Mouse (Mus musculus) liver, embryonic 14.5 days (tissue): Measurements from ENCODE around the gene Prss23. TPM values are rescaled to one million over a fixed set of nuclear protein-coding genes. Genes with fewer than 3 reads are reported as not detected.

ENCODE experiments used
- ATAC-seq: fragments of 200-750 bp; cut with Nextera tagmentation; 2 replicates; pipeline ENCODE4 v1.8.0; 2017; ENCODE audit warnings: moderate number of reproducible peaks, mild to moderate bottlenecking, moderate library complexity; ENCODE audit not compliant: insufficient read depth
- DNase-seq, 3 experiments: peaks; one replicate each; pipeline ENCODE4 v3.0.0-alpha.2; 2012 to 2013; ENCODE audit warnings: low read depth in 3 of 3, low spot score in 3 of 3
- H3K27ac ChIP-seq: fragments of 300-500 bp; sonication (generic); 2 replicates; pipeline ENCODE4 v1.5.1; 2014; ENCODE audit warnings: moderate library complexity, mild to moderate bottlenecking, control low read depth, inconsistent platforms
- H3K27me3 ChIP-seq: fragments of 300-500 bp; sonication (generic); 2 replicates; pipeline ENCODE4 v1.6.1; 2014; ENCODE audit warnings: mild to moderate bottlenecking, low read length, moderate library complexity; ENCODE audit not compliant: control insufficient read depth, insufficient read depth
- H3K36me3 ChIP-seq: fragments of 300-500 bp; sonication (generic); replicated peaks from 2 replicates; pipeline ENCODE4 v1.6.1; 2014; ENCODE audit warnings: low read depth; ENCODE audit not compliant: control insufficient read depth, insufficient read depth
- H3K4me1 ChIP-seq, 2 experiments: fragments of 200-500 bp in 1 of 2; fragments of 300-500 bp in 1 of 2; sonication (generic) in 1 of 2; replicated peaks; 2 replicates each; pipeline ENCODE4 v1.6.1; 2012 to 2014; ENCODE audit warnings: antibody characterized with exemption in 1 of 2, inconsistent platforms in 1 of 2, low read length in 1 of 2; ENCODE audit not compliant: control insufficient read depth in 2 of 2, insufficient read depth in 2 of 2
- H3K4me2 ChIP-seq: fragments of 300-500 bp; sonication (generic); 2 replicates; pipeline ENCODE4 v1.6.1; 2014; ENCODE audit warnings: low read depth, mild to moderate bottlenecking, control low read depth, moderate library complexity
- H3K4me3 ChIP-seq, 2 experiments: fragments of 200-500 bp in 1 of 2; fragments of 300-500 bp in 1 of 2; sonication (generic) in 1 of 2; 2 replicates each; pipeline ENCODE4 v1.5.1; 2012 to 2014; ENCODE audit warnings: low read depth in 2 of 2, low read length in 2 of 2, mild to moderate bottlenecking in 2 of 2, control low read depth in 1 of 2, inconsistent platforms in 1 of 2, moderate library complexity in 1 of 2; ENCODE audit not compliant: insufficient read depth in 1 of 2
- H3K9ac ChIP-seq: fragments of 300-500 bp; sonication (generic); replicated peaks from 2 replicates; pipeline ENCODE4 v1.6.1; 2014; ENCODE audit warnings: mild to moderate bottlenecking, control low read depth, moderate library complexity
- H3K9me3 ChIP-seq: fragments of 300-500 bp; sonication (generic); 2 replicates; pipeline ENCODE4 v1.6.1; 2016; ENCODE audit warnings: low read length, mixed read lengths; ENCODE audit not compliant: control insufficient read depth
- CTCF ChIP-seq: IDR thresholded peaks from 2 replicates; pipeline ENCODE4 v1.5.1; 2016; ENCODE audit warnings: antibody characterized with exemption, low read depth, control low read depth
- EP300 ChIP-seq: IDR thresholded peaks from 2 replicates; pipeline ENCODE4 v1.6.1; 2016; ENCODE audit warnings: antibody characterized with exemption, low read depth
- WGBS: fragments of 180-500 bp; shearing (Covaris S2); extraction: QIAGEN DNeasy Blood & Tissue Kit; methylation state at CpG from one replicate; pipeline ENCODE4 v1.1.7; 2014; ENCODE audit not compliant: insufficient replicate concordance; 5-methylcytosine and 5-hydroxymethylcytosine counted together
- polyA plus RNA-seq, 2 experiments: library from polyadenylated mRNA; depleted of rRNA in 1 of 2; stranded (reverse) in 1 of 2; unstranded in 1 of 2; fragments of >200 nt; fragmentation: Nextera tagmentation in 1 of 2; extraction: Ambion mirVana in 1 of 2; gene quantifications; 2 replicates each; pipeline versions ENCODE4 v1.2.1 to v1.2.3; 2012 to 2014

The Prss23 gene
- polyA plus RNA-seq, 2 experiments: 2.4 to 4.2 TPM

GRCm38 (mm10) chr7:89483769-89484568, 43.0 kb downstream of the Prss23 start:
- H3K4me2 ChIP-seq: no peak overlapping the region
- H3K9me3 ChIP-seq: no peaks in the 10 kb centered on the region
- no peak overlapping the region for H3K9ac ChIP-seq
- H3K27ac ChIP-seq: no peak overlapping the region
- no peaks in the 10 kb centered on the region for H3K4me1 ChIP-seq
- ATAC-seq (no peak), DNase-seq (no peak)
- H3K27me3 ChIP-seq: no peaks in the 10 kb centered on the region
- H3K36me3 ChIP-seq: no peaks in the 10 kb centered on the region
- WGBS: 50% methylated on average over 7 of the region's 7 CpGs
- TF ChIP-seq CTCF (no peak), EP300 (no peak)
- H3K4me3 ChIP-seq: no peak overlapping the region

- no peak overlapping the region for H3K4me2 ChIP-seq
- H3K9me3 ChIP-seq: no peaks in the 10 kb centered on the region
- ATAC-seq: no peak
- H3K27me3 ChIP-seq: no peaks in the 10 kb centered on the region
- DNase-seq: no peak
- no peak overlapping the region for H3K27ac ChIP-seq
- H3K4me1 ChIP-seq: no peaks in the 10 kb centered on the region
- H3K4me3 ChIP-seq: no peak overlapping the region
- no peak overlapping the region for H3K9ac ChIP-seq
- TF ChIP-seq EP300 (no peak), CTCF (no peak)
- no peaks in the 10 kb centered on the region for H3K36me3 ChIP-seq
- 54% methylated on average over 3 of the region's 3 CpGs for WGBS
Observed at GRCm38 (mm10) chr7:89481723-89482122, 45.3 kb downstream of the Prss23 start.

- Histone ChIP-seq H3K4me1 (no peaks in the 10 kb centered on the region), H3K27ac (no peak overlapping the region), H3K9me3 (no peaks in the 10 kb centered on the region), H3K4me2 (no peak overlapping the region), H3K27me3 (no peaks in the 10 kb centered on the region), H3K4me3 (no peak overlapping the region), H3K36me3 (no peaks in the 10 kb centered on the region), H3K9ac (no peak overlapping the region)
- TF ChIP-seq EP300: no peak
- TF ChIP-seq CTCF: no peak
- 59% methylated on average over 2 of the region's 2 CpGs for WGBS
- ATAC-seq (no peak), DNase-seq (no peak)
Observed at GRCm38 (mm10) chr7:89478490-89478889, 48.5 kb downstream of the Prss23 start.

- no peak for TF ChIP-seq EP300
- TF ChIP-seq CTCF: peak; percentile 59
- Histone ChIP-seq H3K27ac (no peak overlapping the region), H3K27me3 (no peaks in the 10 kb centered on the region), H3K9ac (no peak overlapping the region), H3K9me3 (no peaks in the 10 kb centered on the region), H3K4me3 (no peak overlapping the region), H3K4me1 (no peaks in the 10 kb centered on the region), H3K36me3 (no peaks in the 10 kb centered on the region), H3K4me2 (no peak overlapping the region)
- WGBS: 21% methylated on average over 1 of the region's 1 CpGs
- no peak for ATAC-seq
- DNase-seq: no peak
Observed at GRCm38 (mm10) chr7:89477294-89477999, 49.5 kb downstream of the Prss23 start.

- TF ChIP-seq CTCF: peak; percentile 42
- TF ChIP-seq EP300: no peak
- 20% methylated on average over 4 of the region's 4 CpGs for WGBS
- no peak overlapping the region for H3K4me2 ChIP-seq
- ATAC-seq: no peak
- H3K9me3 ChIP-seq: no peaks in the 10 kb centered on the region
- H3K27ac ChIP-seq: no peak overlapping the region
- H3K27me3 ChIP-seq: no peaks in the 10 kb centered on the region
- H3K4me1 ChIP-seq: no peaks in the 10 kb centered on the region
- no peak overlapping the region for H3K4me3 ChIP-seq
- H3K36me3 ChIP-seq: no peaks in the 10 kb centered on the region
- no peak for DNase-seq
- no peak overlapping the region for H3K9ac ChIP-seq
Observed at GRCm38 (mm10) chr7:89473442-89473841, 53.5 kb downstream of the Prss23 start.
